Mouse (Mus musculus) spleen, adult 2 months (tissue): Measurements from ENCODE around the gene Rps27l.

Experiments used
- CTCF ChIP-seq: fragments of 200-500 bp; IDR thresholded peaks from 2 replicates; pipeline ENCODE4 v1.5.1; 2011; ENCODE audit warnings: mild to moderate bottlenecking, inconsistent platforms; ENCODE audit not compliant: insufficient read depth, insufficient read length, insufficient replicate concordance; ENCODE audit errors: extremely low read depth
- POLR2A ChIP-seq: fragments of 200-500 bp; IDR thresholded peaks from 2 replicates; pipeline ENCODE4 v1.6.1; 2011; ENCODE audit warnings: low read depth, low read length, inconsistent platforms

- TF ChIP-seq CTCF (no peak), POLR2A (no peak)
Measured at GRCm38 (mm10) chr9:66909922-66910321, 36.0 kb upstream of the Rps27l start.
